Mouse (Mus musculus): ENCODE measurements around the gene Uox.

Gene Uox

GRCm38 (mm10) chr3:146570148-146570782 lies at the start of gene Uox:
Uox (plus strand) TSS chr3:146570426.
- CTCF ChIA-PET: interaction anchor here in 2 of 4 experiments (0.7 to 1.3 kb wide), 2 partner anchors 16 to 376 kb away, joined by 3 read pairs; no protein-coding TSS in a partner anchor

GRCm38 (mm10) chr3:146520798-146521651 lies 49.2 kb upstream of the Uox start, which contains the start of gene Rpf1:
Rpf1 (minus strand) TSS chr3:146521429.
- CTCF ChIA-PET: interaction anchor here in 2 of 4 experiments (0.7 to 1.1 kb wide), 2 partner anchors 95 to 394 kb away, joined by 3 to 7 read pairs; no protein-coding TSS in a partner anchor
- POLR2A ChIA-PET: interaction anchor here (0.6 to 5.8 kb wide), 57 partner anchors 9 to 849 kb away, joined by 3 to 86 read pairs (median 4); partner anchors contain the start of genes Gng5 (in 3 of the 4), Spata1 (in 3 of the 4), Prkacb (in 1 of the 4) and Ttll7 (in 1 of the 4)

More at GRCm38 (mm10) chr3:146570148-146570782, at the start of gene Uox:
- POLR2A ChIA-PET: no interaction called here

- ChIA-PET CTCF (interaction anchor here in 1 of 4 experiments (1.1 kb wide), 1 partner anchor 393 kb away, joined by 3 read pairs; no protein-coding TSS in a partner anchor), POLR2A (interaction anchor here (0.6 to 5.8 kb wide), 57 partner anchors 8 to 850 kb away, joined by 3 to 86 read pairs (median 4); partner anchors contain the start of genes Gng5 (in 3 of the 4), Spata1 (in 3 of the 4), Ttll7 (in 2 of the 4) and Prkacb (in 1 of the 4))
Observed at GRCm38 (mm10) chr3:146521652-146522020, 48.6 kb upstream of the Uox start.

- CTCF ChIA-PET: interaction anchor here in 1 of 4 experiments (0.6 to 0.7 kb wide), 2 partner anchors 59 to 101 kb away, joined by 3 read pairs; no protein-coding TSS in a partner anchor
- POLR2A ChIA-PET: no interaction called here
Observed at GRCm38 (mm10) chr3:146528335-146528734, 41.9 kb upstream of the Uox start.

GRCm38 (mm10) chr3:146534986-146535385 lies 35.2 kb upstream of the Uox start:
- CTCF ChIA-PET: no interaction called here
- POLR2A ChIA-PET: interaction anchor here in 2 of 4 experiments (0.6 to 2.9 kb wide), 5 partner anchors 8 to 89 kb away, joined by 3 to 22 read pairs (median 5); partner anchors contain the start of gene Rpf1 (in 1 of the 2)

- CTCF ChIA-PET: no interaction called here
- POLR2A ChIA-PET: interaction anchor here in 1 of 4 experiments (1.1 kb wide), 1 partner anchor 19 kb away, joined by 4 read pairs; the partner anchor contains the start of gene Rpf1
Observed at GRCm38 (mm10) chr3:146540521-146541273, 29.5 kb upstream of the Uox start.

GRCm38 (mm10) chr3:146543632-146544031 lies 26.6 kb upstream of the Uox start:
- ChIA-PET CTCF (no interaction called here), POLR2A (interaction anchor here in 1 of 4 experiments (1.5 kb wide), 1 partner anchor 11 kb away, joined by 4 read pairs; no protein-coding TSS in a partner anchor)

GRCm38 (mm10) chr3:146554816-146555215 lies 15.4 kb upstream of the Uox start:
- ChIA-PET CTCF (no interaction called here), POLR2A (interaction anchor here in 1 of 4 experiments (1.9 kb wide), 1 partner anchor 33 kb away, joined by 12 read pairs; the partner anchor contains the start of gene Rpf1)

- CTCF ChIA-PET: no interaction called here
- POLR2A ChIA-PET: interaction anchor here in 1 of 4 experiments (1.3 kb wide), 1 partner anchor 35 kb away, joined by 5 read pairs; the partner anchor contains the start of gene Rpf1
Observed at GRCm38 (mm10) chr3:146556567-146556966, 13.7 kb upstream of the Uox start.

- ChIA-PET POLR2A (no interaction called here), CTCF (no interaction called here)
Observed at GRCm38 (mm10) chr3:146557507-146557906, 12.7 kb upstream of the Uox start.

- ChIA-PET POLR2A (interaction anchor here in 1 of 4 experiments (0.6 to 1.2 kb wide), 3 partner anchors 9 to 43 kb away, joined by 3 to 4 read pairs (median 3); no protein-coding TSS in a partner anchor), CTCF (interaction anchor here in 3 of 4 experiments (0.6 to 1.5 kb wide), 8 partner anchors 16 to 385 kb away, joined by 3 to 7 read pairs (median 4); no protein-coding TSS in a partner anchor)
Observed at GRCm38 (mm10) chr3:146562936-146563335, 7.3 kb upstream of the Uox start.

- POLR2A ChIA-PET: interaction anchor here in 1 of 4 experiments (1.2 kb wide), 2 partner anchors 44 to 180 kb away, joined by 4 read pairs; no protein-coding TSS in a partner anchor
Observed at GRCm38 (mm10) chr3:146564268-146565064, 5.8 kb upstream of the Uox start.

GRCm38 (mm10) chr3:146565065-146565411 lies 5.2 kb upstream of the Uox start:
- ChIA-PET POLR2A (interaction anchor here in 1 of 4 experiments (1.2 kb wide), 1 partner anchor 180 kb away, joined by 4 read pairs; no protein-coding TSS in a partner anchor), CTCF (interaction anchor here in 2 of 4 experiments (0.6 to 1.2 kb wide), 3 partner anchors 79 to 381 kb away, joined by 3 to 4 read pairs (median 3); no protein-coding TSS in a partner anchor)

More at GRCm38 (mm10) chr3:146564268-146565064, 5.8 kb upstream of the Uox start:
- CTCF ChIA-PET: interaction anchor here in 1 of 4 experiments (0.9 to 1.2 kb wide), 2 partner anchors 350 to 382 kb away, joined by 3 to 4 read pairs; no protein-coding TSS in a partner anchor

- ChIA-PET POLR2A (no interaction called here), CTCF (no interaction called here)
Observed at GRCm38 (mm10) chr3:146567366-146567765, 2.9 kb upstream of the Uox start.

GRCm38 (mm10) chr3:146567884-146568530 lies 2.2 kb upstream of the Uox start:
- CTCF ChIA-PET: no interaction called here
- POLR2A ChIA-PET: no interaction called here

- ChIA-PET CTCF (interaction anchor here in 1 of 4 experiments (0.6 to 1.3 kb wide), 2 partner anchors 346 to 377 kb away, joined by 3 read pairs; no protein-coding TSS in a partner anchor), POLR2A (no interaction called here)
Observed at GRCm38 (mm10) chr3:146569594-146569993, 632 bp upstream of the Uox start.

- POLR2A ChIA-PET: no interaction called here
- CTCF ChIA-PET: interaction anchor here in 2 of 4 experiments (0.6 to 0.7 kb wide), 2 partner anchors 15 to 85 kb away, joined by 3 to 4 read pairs; no protein-coding TSS in a partner anchor
Observed at GRCm38 (mm10) chr3:146570939-146571338, 713 bp downstream of the Uox start.
